Mouse (Mus musculus) limb, embryonic 13.5 days (tissue): Measurements from ENCODE around the gene Nfe2l3. TPM values are rescaled to one million over a fixed set of nuclear protein-coding genes. Genes with fewer than 3 reads are reported as not detected.

Source experiments
- ATAC-seq: fragments of 200-750 bp; cut with Nextera tagmentation; 2 replicates; pipeline ENCODE4 v1.8.0; 2017; ENCODE audit warnings: low read depth, moderate number of reproducible peaks, moderate TSS enrichment; ENCODE audit not compliant: low FRiP score
- H3K27ac ChIP-seq: fragments of 300-500 bp; sonication (generic); 2 replicates; pipeline ENCODE4 v1.5.1; 2015; ENCODE audit warnings: inconsistent platforms, mild to moderate bottlenecking, moderate library complexity
- H3K27me3 ChIP-seq: fragments of 300-500 bp; sonication (generic); 2 replicates; pipeline ENCODE4 v1.6.1; 2015; ENCODE audit warnings: mild to moderate bottlenecking, inconsistent platforms
- H3K36me3 ChIP-seq: fragments of 300-500 bp; sonication (generic); 2 replicates; pipeline ENCODE4 v1.6.1; 2015; ENCODE audit warnings: inconsistent platforms, mild to moderate bottlenecking, moderate library complexity
- H3K4me1 ChIP-seq: fragments of 300-500 bp; sonication (generic); 2 replicates; pipeline ENCODE4 v1.6.1; 2015; ENCODE audit warnings: inconsistent platforms
- H3K4me2 ChIP-seq: fragments of 300-500 bp; sonication (generic); replicated peaks from 2 replicates; pipeline ENCODE4 v1.6.1; 2015; ENCODE audit warnings: inconsistent platforms, mild to moderate bottlenecking, moderate library complexity
- H3K4me3 ChIP-seq: fragments of 300-500 bp; sonication (generic); 2 replicates; pipeline ENCODE4 v1.5.1; 2015; ENCODE audit warnings: moderate library complexity, mild to moderate bottlenecking, inconsistent platforms
- H3K9ac ChIP-seq: fragments of 300-500 bp; sonication (generic); 2 replicates; pipeline ENCODE4 v1.6.1; 2015; ENCODE audit warnings: mild to moderate bottlenecking, inconsistent platforms
- H3K9me3 ChIP-seq: fragments of 300-500 bp; sonication (generic); 2 replicates; pipeline ENCODE4 v1.6.1; 2016; ENCODE audit warnings: inconsistent platforms
- WGBS: fragments of 180-500 bp; shearing (Covaris S2); methylation state at CpG from one replicate; pipeline ENCODE4 v1.1.7; 2015; 5-methylcytosine and 5-hydroxymethylcytosine counted together
- polyA plus RNA-seq: library from polyadenylated mRNA; unstranded; fragments of >200 nt; fragmentation: Nextera tagmentation; extraction: Ambion mirVana; gene quantifications from 2 replicates; pipeline ENCODE4 v1.2.1, GENCODE M21; 2015

The Nfe2l3 gene
- polyA plus RNA-seq, 1 experiment from 2014 or later, result 1.6 TPM

DNA sequence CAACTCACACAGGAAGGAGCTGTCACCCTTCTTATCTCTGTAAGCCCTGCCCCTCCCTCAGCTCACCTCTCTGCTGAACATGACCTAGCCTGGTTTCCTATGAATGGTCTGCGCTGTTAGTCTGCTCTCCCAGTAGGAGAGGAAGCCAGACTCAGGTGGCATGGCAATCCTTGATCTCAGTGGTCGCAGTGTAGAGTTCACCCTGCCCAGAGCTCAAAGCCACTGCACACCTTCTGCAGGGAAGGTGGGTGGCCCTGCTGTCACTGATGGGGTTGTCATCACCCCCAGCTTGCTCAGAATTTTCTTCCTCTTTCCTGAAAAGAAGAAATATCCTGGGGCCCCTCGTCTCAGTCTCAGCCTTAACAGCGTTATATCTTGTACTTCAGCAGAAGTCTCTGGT, 28.0 kb upstream of the Nfe2l3 start:
- WGBS, result 75% methylated on average over 4 of the region's 4 CpGs
- peaks cover 10% of the 10 kb centered on the region; the same call in 1 of the 2 replicates for H3K4me1 ChIP-seq
- no peaks in the 10 kb centered on the region for H3K36me3 ChIP-seq

DNA sequence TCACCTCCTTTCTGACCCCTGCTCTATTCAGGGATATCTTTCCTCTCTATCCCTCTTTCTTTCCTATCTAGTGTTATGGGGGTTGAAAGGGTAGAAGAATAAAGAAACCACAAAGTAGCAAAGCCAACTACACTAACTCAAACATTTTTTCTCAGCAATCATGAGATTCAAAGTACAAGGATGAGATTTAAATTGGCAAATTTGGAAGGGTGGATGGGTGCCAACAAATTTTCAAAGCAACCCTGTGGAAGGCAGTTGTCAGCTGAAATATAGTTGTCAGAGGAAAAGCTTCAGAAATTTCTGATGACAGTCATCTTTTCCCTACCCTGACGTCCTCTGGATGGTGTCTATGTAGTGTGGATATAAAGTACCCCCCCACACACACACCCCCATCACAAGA, 16.0 kb upstream of the Nfe2l3 start:
- no peak overlapping the region for H3K27ac ChIP-seq
- no peaks in the 10 kb centered on the region for H3K9me3 ChIP-seq
- no peaks in the 10 kb centered on the region for H3K4me1 ChIP-seq
- no peak overlapping the region for H3K4me3 ChIP-seq
- H3K27me3 ChIP-seq, result no peaks in the 10 kb centered on the region
- H3K4me2 ChIP-seq, result no peak overlapping the region
- 67% methylated on average over 1 of the region's 1 CpGs for WGBS
- no peak overlapping the region for H3K9ac ChIP-seq
- no peak for ATAC-seq
- no peaks in the 10 kb centered on the region for H3K36me3 ChIP-seq

More for the DNA sequence above, 28.0 kb upstream of the Nfe2l3 start:
- no peak overlapping the region for H3K4me3 ChIP-seq
- H3K27ac ChIP-seq, result no peak overlapping the region
- ATAC-seq, result no peak
- no peak overlapping the region for H3K4me2 ChIP-seq
- no peaks in the 10 kb centered on the region for H3K9me3 ChIP-seq
- H3K9ac ChIP-seq, result no peak overlapping the region
- no peaks in the 10 kb centered on the region for H3K27me3 ChIP-seq

DNA sequence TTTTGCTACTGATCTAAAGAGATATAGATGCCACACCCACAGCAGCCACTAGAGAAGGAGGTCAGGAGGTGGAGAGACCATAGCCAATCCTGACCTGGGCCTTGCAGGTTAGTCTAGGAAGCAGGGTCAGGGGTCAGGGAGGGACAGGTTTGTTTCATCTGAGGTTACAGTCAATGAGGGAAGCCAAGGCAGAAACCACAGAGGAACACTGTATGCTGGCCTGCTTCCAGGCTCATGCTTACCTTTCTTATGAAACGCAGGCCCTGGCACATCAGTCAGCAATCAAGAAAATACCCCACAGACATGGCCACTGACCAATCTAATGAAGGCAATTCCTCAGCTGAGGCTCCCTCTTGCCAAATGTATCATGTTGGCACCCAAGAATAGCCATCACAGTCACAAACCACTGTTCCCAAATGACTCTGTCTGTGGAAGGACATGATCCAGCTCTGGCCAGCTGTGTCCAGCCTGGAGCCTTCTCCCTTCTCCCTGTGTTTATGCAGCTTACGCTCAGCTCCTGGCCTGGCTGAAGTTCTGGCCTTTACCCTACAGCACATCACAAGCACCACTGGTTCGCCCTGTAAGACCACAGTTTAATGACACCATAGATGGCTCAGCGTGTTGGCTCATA, 15.0 kb upstream of the Nfe2l3 start:
- no peak overlapping the region for H3K9ac ChIP-seq
- no peaks in the 10 kb centered on the region for H3K4me1 ChIP-seq
- no peak overlapping the region for H3K27ac ChIP-seq
- H3K4me2 ChIP-seq, result no peak overlapping the region
- no peak for ATAC-seq
- H3K36me3 ChIP-seq, result no peaks in the 10 kb centered on the region
- H3K9me3 ChIP-seq, result no peaks in the 10 kb centered on the region
- H3K4me3 ChIP-seq, result no peak overlapping the region
- WGBS, result 85% methylated on average over 4 of the region's 4 CpGs
- H3K27me3 ChIP-seq, result no peaks in the 10 kb centered on the region

DNA sequence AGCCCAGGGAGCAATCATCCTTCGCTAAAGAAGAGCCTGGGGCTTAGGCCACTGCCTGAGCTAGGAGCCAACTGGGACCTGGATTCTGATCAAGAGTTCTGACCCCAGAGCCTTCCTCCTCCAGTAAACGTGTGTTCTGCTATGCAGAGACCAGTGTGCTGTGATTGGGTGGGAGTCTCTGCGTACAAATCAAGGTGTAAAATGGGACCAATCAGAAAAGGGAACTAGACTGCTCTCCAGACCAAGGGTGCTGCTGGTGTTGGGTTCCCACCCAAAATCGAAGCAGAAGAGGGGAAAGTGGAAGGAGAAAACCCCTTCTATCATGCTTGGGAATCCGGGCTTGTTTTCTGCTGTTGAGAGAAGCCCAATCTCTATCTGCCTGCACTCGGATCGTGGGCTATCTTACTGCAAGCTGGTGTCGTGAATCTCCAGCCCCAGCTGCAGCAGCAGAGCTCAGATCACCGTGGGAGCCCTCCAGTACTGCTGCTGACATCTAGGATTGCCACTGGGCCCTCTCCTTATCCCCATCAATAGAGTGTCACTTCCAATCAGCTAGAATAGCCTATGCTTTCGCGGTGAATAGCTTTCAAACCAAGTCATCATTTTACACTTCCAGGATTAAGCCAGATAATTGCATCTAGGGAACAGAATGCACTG, 8.9 kb upstream of the Nfe2l3 start:
- Histone ChIP-seq H3K4me3 (no peak overlapping the region), H3K4me1 (no peaks in the 10 kb centered on the region), H3K9ac (no peak overlapping the region), H3K4me2 (no peak overlapping the region), H3K27me3 (0 out of 2 replicates have a peak, but pooled peaks cover 2% of the 10 kb centered on the region), H3K27ac (no peak overlapping the region), H3K36me3 (no peaks in the 10 kb centered on the region), H3K9me3 (no peaks in the 10 kb centered on the region)
- ATAC-seq, result no peak
- WGBS, result 52% methylated on average over 11 of the region's 11 CpGs

DNA sequence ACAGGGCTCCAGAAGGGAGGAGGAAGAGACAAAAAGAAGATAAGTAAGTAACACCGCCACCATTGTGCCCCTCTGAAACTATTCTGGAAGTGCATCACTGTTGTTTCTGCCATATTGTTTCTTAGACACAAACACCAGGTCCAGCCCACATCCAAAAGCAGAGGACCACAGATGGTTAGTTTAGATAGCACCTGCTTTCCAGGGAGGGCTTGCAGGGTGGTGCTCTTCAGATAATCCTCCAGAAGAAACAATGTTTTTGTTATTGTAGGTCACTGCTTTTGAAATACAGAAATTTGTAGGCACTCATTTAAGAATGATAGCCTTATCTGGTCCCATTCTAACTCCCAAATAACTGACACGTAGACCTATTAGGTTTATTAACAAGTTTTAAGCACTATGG, 7.9 kb upstream of the Nfe2l3 start:
- H3K9ac ChIP-seq, result no peak overlapping the region
- no peak overlapping the region for H3K4me2 ChIP-seq
- H3K27me3 ChIP-seq, result 0 out of 2 replicates have a peak, but pooled peaks cover 2% of the 10 kb centered on the region
- H3K27ac ChIP-seq, result no peak overlapping the region
- no peak for ATAC-seq
- H3K36me3 ChIP-seq, result no peaks in the 10 kb centered on the region
- H3K4me3 ChIP-seq, result no peak overlapping the region
- no peaks in the 10 kb centered on the region for H3K9me3 ChIP-seq
- no peaks in the 10 kb centered on the region for H3K4me1 ChIP-seq
- 87% methylated on average over 2 of the region's 2 CpGs for WGBS

DNA sequence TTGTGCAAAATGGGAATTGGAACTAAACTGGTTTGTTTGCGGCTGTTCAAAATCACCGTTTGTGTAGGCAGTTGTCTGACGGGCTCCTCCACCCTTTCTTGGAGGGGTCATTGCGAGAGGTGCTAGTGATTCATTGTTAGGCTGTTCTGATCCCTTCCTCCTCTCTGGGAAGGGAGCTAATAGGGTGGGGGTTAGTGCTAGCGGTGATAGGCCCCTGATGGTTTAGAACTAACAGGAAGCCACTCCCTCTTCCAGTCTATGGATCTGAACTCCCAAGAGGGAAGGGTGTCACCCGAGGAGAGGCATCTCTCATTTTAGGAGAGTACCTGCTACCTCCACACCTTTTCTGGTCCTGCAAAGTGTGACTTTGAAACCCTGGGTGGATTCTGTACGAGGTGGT, 1.8 kb downstream of the Nfe2l3 start:
- H3K27me3 ChIP-seq, result peaks cover 64% of the 10 kb centered on the region
- no peak overlapping the region for H3K4me3 ChIP-seq
- H3K9me3 ChIP-seq, result no peaks in the 10 kb centered on the region
- H3K9ac ChIP-seq, result no peak overlapping the region
- no peak for ATAC-seq
- 25% methylated on average over 7 of the region's 7 CpGs for WGBS
- peaks cover 35% of the 10 kb centered on the region for H3K4me1 ChIP-seq
- peak overlapping the region; percentile 95; the same call in 1 of the 2 replicates for H3K4me2 ChIP-seq
- H3K27ac ChIP-seq, result no peak overlapping the region
- H3K36me3 ChIP-seq, result no peaks in the 10 kb centered on the region

DNA sequence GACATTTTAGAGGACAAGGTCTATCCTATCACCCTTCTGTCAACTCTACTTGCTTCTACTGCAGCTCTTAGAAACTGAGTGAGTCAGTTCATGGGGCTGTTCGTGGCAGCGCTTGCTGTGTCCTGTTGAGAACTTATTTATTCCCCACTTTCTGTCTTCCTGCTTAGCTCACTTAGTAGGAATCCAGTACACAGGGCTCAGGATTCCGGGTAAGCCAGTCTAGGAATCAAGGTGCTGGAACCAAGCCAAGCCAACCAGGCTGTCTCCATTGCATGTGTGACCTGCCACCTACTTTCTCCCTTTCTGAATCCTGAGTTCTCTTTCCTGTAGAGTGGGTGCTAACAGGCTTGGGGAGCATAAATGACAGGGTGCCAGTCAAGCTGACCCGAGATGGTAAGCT, 5.2 kb downstream of the Nfe2l3 start:
- H3K4me2 ChIP-seq, result no peak overlapping the region
- peaks cover 24% of the 10 kb centered on the region for H3K4me1 ChIP-seq
- ATAC-seq, result no peak
- no peaks in the 10 kb centered on the region for H3K9me3 ChIP-seq
- peaks cover 43% of the 10 kb centered on the region for H3K27me3 ChIP-seq
- H3K9ac ChIP-seq, result no peak overlapping the region
- H3K36me3 ChIP-seq, result no peaks in the 10 kb centered on the region
- no peak overlapping the region for H3K4me3 ChIP-seq
- WGBS, result 69% methylated on average over 4 of the region's 4 CpGs
- H3K27ac ChIP-seq, result no peak overlapping the region

DNA sequence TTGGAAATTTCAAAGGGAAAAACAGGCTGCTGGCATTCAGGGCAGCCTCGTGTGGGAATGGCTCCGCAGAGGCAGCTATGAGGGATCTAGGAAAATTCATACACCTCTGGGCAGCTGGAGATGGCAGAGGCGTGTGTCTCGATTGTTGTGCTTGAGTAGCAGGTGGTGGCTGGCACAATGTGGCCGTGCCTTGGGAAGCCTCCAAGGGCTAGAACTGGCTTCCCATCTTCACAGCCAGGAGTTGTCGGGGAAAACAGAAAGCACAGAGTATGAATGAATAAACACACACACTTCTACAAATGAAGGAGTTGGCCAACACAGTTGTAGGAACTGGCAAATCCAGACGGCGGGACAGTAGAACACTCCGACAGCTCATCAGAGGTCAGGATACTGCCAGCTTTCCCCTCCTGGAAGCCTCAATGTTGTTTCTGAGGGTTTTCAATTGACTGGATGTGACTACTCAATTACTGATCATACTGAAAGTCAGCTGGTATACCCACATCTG, 6.4 kb downstream of the Nfe2l3 start:
- ATAC-seq, result no peak
- 90% methylated on average over 9 of the region's 9 CpGs for WGBS
- H3K4me2 ChIP-seq, result no peak overlapping the region
- H3K4me3 ChIP-seq, result no peak overlapping the region
- H3K9ac ChIP-seq, result no peak overlapping the region
- H3K27ac ChIP-seq, result no peak overlapping the region
- peaks cover 12% of the 10 kb centered on the region for H3K4me1 ChIP-seq
- no peaks in the 10 kb centered on the region for H3K9me3 ChIP-seq
- peaks cover 31% of the 10 kb centered on the region for H3K27me3 ChIP-seq
- H3K36me3 ChIP-seq, result no peaks in the 10 kb centered on the region

DNA sequence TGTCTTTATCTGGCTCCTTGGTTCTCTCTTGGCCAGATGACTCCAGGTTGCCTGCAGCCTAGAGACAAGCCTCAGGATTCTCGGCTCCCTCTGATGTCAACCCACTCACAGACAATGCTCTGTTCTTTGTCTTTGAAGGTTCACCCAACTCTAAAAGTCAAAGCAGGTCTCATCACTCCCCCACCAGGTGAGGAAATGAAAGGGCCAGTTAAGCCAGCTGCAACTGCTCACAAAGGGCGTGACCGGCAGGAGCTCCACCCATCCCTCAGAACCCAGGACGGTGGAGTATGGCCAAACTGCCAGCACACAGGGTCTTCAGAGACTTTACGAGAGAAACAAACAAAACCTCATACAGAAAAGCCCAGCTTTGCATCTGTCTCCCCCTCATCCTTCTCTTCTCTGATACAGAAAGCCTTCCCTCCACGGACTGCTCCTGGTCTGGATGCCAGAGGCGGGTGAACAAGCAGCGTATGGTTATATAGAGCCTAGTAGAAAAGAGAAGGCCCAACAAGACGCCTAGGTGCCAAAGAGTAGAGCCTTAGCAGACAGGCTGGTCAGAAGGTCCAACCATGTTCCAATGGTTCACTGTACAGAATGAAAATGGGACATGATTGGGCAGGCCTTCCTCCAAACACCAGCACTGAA, 9.8 kb downstream of the Nfe2l3 start:
- H3K36me3 ChIP-seq, result no peaks in the 10 kb centered on the region
- no peak overlapping the region for H3K4me2 ChIP-seq
- no peaks in the 10 kb centered on the region for H3K9me3 ChIP-seq
- H3K9ac ChIP-seq, result no peak overlapping the region
- H3K27me3 ChIP-seq, result 0 out of 2 replicates have a peak, but pooled peaks cover 6% of the 10 kb centered on the region
- H3K4me1 ChIP-seq, result peaks cover 7% of the 10 kb centered on the region; the same call in 1 of the 2 replicates
- WGBS, result 51% methylated on average over 9 of the region's 9 CpGs
- no peak overlapping the region for H3K4me3 ChIP-seq
- no peak for ATAC-seq
- no peak overlapping the region for H3K27ac ChIP-seq

DNA sequence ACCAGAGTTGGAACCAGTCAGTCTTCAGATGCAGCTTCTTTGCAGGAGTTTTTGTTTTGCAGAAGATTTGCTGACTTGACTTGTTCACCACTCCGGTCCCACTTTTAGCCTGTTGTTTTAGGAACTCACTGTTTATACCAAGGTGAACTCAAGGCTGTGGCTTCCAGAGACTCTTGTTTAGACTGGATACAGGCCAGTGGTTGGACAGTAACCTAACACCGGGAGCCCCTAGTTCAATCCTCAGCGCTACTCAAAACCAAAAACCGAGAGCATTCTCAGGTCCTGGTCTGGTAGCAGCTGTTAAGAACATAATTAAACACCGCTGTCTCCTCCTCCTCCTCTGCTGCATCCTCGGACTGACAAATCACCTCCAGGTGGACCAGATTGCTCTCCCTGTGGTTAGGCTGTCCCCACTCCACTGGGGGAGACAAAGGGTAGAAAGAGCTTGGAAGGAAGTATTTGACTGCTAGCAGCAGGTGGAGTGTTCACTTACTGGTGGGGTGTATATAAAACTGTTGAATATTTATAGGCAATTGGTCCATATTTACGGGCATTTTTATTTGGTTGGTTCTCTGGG, 20.5 kb downstream of the Nfe2l3 start:
- ATAC-seq, result 0 out of 2 replicates have a peak, but pooled peaks have one; percentile 24
- H3K4me3 ChIP-seq, result no peak overlapping the region
- 38% methylated on average over 7 of the region's 7 CpGs for WGBS

DNA sequence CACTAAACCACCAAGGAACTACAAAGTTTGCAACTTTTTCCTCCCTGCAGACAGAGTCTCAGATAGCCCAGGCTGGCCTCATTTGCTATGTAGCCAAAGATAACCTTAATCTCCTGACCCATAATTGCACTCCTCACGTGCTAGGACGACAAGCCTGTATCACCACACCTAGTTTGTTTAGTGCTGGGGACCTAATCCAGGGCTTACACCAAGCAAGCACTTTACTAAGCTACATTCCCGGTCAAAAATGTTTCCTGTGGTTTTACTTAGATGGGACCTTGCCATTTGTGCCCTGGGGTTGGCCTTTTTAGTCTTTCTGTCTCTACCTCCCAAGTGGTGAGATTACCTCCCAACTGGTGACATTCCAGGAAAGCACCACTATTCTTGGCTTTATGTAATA, 22.5 kb downstream of the Nfe2l3 start:
- Histone ChIP-seq H3K4me3 (no peak overlapping the region), H3K4me1 (peaks cover 22% of the 10 kb centered on the region), H3K36me3 (peaks cover 21% of the 10 kb centered on the region), H3K27ac (0 out of 2 replicates have a peak overlapping the region, but pooled peaks have one; percentile 3), H3K4me2 (no peak overlapping the region), H3K27me3 (no peaks in the 10 kb centered on the region), H3K9ac (no peak overlapping the region), H3K9me3 (no peaks in the 10 kb centered on the region)
- ATAC-seq, result no peak
- 38% methylated on average over 3 of the region's 3 CpGs for WGBS

More for the DNA sequence above, 20.5 kb downstream of the Nfe2l3 start:
- Histone ChIP-seq H3K4me1 (peaks cover 30% of the 10 kb centered on the region), H3K4me2 (no peak overlapping the region), H3K9me3 (no peaks in the 10 kb centered on the region), H3K9ac (no peak overlapping the region), H3K36me3 (0 out of 2 replicates have a peak, but pooled peaks cover 6% of the 10 kb centered on the region), H3K27me3 (no peaks in the 10 kb centered on the region), H3K27ac (no peak overlapping the region)

DNA sequence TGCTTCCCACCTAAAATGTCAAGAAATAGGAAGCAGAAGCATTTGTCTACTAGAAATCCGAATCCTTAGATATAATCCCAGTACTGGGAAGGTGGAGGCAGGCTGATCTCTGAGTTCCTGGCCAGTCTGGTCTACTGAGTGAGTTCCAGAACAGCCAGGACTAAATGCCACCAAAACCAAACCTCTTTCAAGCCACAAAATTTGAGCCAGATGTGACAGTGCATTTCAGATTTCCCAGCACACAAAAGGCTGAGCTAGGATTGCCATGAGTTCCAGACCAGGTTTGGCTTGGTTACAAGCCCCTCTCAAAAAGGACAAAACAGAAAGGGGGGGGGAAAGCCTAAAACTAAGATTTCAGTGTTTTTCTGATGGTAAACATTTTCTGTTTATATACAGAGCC, 23.7 kb downstream of the Nfe2l3 start:
- Histone ChIP-seq H3K27ac (no peak overlapping the region), H3K4me2 (no peak overlapping the region), H3K4me3 (no peak overlapping the region), H3K4me1 (peaks cover 22% of the 10 kb centered on the region), H3K9ac (no peak overlapping the region), H3K9me3 (no peaks in the 10 kb centered on the region), H3K27me3 (no peaks in the 10 kb centered on the region), H3K36me3 (peaks cover 31% of the 10 kb centered on the region)
- ATAC-seq, result no peak
- WGBS, result 79% methylated on average over 1 of the region's 1 CpGs
